Mouse (Mus musculus): ENCODE data around the gene Secisbp2l. TPM values are rescaled to one million over a fixed set of nuclear protein-coding genes. Genes with fewer than 3 reads are reported as not detected.

Secisbp2l gene
- total and polyA plus RNA-seq, 2 experiments from 2014 or later: 10.5 to 44.3 TPM

- Histone ChIP-seq H3K4me3 (ENCODE audit: low read depth, low read length) (no peak overlapping the region), H3K4me2 (ENCODE audit: low read depth, low read length) (no peak overlapping the region), H3K4me1 (ENCODE audit: control insufficient read depth, insufficient read depth) (no peaks in the 10 kb centered on the region; the same call in 1 of the 2 replicates), H3K9ac (replicated peaks; ENCODE audit: low read depth, low read length) (no peak overlapping the region), H3K36me3 (replicated peaks; ENCODE audit: control insufficient read depth, insufficient read depth, low read length) (no peaks in the 10 kb centered on the region), H3K27ac (ENCODE audit: low read depth) (no peak overlapping the region), H3K9me3 (replicated peaks; ENCODE audit: control insufficient read depth, low read length) (no peaks in the 10 kb centered on the region), H3K27me3 (ENCODE audit: control insufficient read depth, insufficient read depth, low read length) (no peaks in the 10 kb centered on the region)
- DNase-seq (ENCODE audit: low spot score) (no peak), ATAC-seq (ENCODE audit: insufficient read depth, low read depth) (no peak)
- TF ChIP-seq CTCF (IDR thresholded peaks at IDR 0.05; ENCODE audit: low read depth): no peak
Measured at GRCm38 (mm10) chr2:125797872-125798271, 15.2 kb upstream of the Secisbp2l start.

GRCm38 (mm10) chr2:125795118-125795517 is 12.4 kb upstream of the Secisbp2l start:
- 68% methylated on average over 2 of the region's 2 CpGs for WGBS
- TF ChIP-seq EP300 (IDR thresholded peaks at IDR 0.05; ENCODE audit: low read depth): no peak
- no peak for TF ChIP-seq CTCF (IDR thresholded peaks at IDR 0.05; ENCODE audit: low read depth)
- Histone ChIP-seq H3K36me3 (replicated peaks; ENCODE audit: control insufficient read depth, insufficient read depth, low read length) (no peaks in the 10 kb centered on the region), H3K4me2 (ENCODE audit: low read depth, low read length) (no peak overlapping the region), H3K27ac (ENCODE audit: low read depth) (no peak overlapping the region), H3K4me1 (ENCODE audit: control insufficient read depth, insufficient read depth) (peaks cover 5% of the 10 kb centered on the region; the same call in 1 of the 2 replicates), H3K4me3 (ENCODE audit: low read depth, low read length) (no peak overlapping the region), H3K9me3 (replicated peaks; ENCODE audit: control insufficient read depth, low read length) (no peaks in the 10 kb centered on the region), H3K27me3 (ENCODE audit: control insufficient read depth, insufficient read depth, low read length) (no peaks in the 10 kb centered on the region), H3K9ac (replicated peaks; ENCODE audit: low read depth, low read length) (no peak overlapping the region)
- ATAC-seq (ENCODE audit: insufficient read depth, low read depth) (no peak), DNase-seq (ENCODE audit: low spot score) (no peak)

- Histone ChIP-seq H3K4me2 (ENCODE audit: low read depth, low read length) (no peak overlapping the region), H3K4me3 (ENCODE audit: low read depth, low read length) (no peak overlapping the region), H3K27ac (ENCODE audit: low read depth) (no peak overlapping the region), H3K4me1 (ENCODE audit: control insufficient read depth, insufficient read depth) (peaks cover 5% of the 10 kb centered on the region; the same call in 1 of the 2 replicates), H3K36me3 (replicated peaks; ENCODE audit: control insufficient read depth, insufficient read depth, low read length) (no peaks in the 10 kb centered on the region), H3K9me3 (replicated peaks; ENCODE audit: control insufficient read depth, low read length) (no peaks in the 10 kb centered on the region), H3K27me3 (ENCODE audit: control insufficient read depth, insufficient read depth, low read length) (no peaks in the 10 kb centered on the region), H3K9ac (replicated peaks; ENCODE audit: low read depth, low read length) (no peak overlapping the region)
- no peak for DNase-seq (ENCODE audit: low spot score)
- no peak for TF ChIP-seq CTCF (IDR thresholded peaks at IDR 0.05; ENCODE audit: low read depth)
- ATAC-seq (ENCODE audit: insufficient read depth, low read depth): no peak
- 74% methylated on average over 2 of the region's 2 CpGs for WGBS
Measured at GRCm38 (mm10) chr2:125794166-125794565, 11.5 kb upstream of the Secisbp2l start.

- H3K4me2 ChIP-seq (ENCODE audit: low read depth, low read length): no peak overlapping the region
- H3K27me3 ChIP-seq (ENCODE audit: control insufficient read depth, insufficient read depth, low read length): no peaks in the 10 kb centered on the region
- peaks cover 12% of the 10 kb centered on the region for H3K4me1 ChIP-seq (ENCODE audit: control insufficient read depth, insufficient read depth)
- TF ChIP-seq EP300 (IDR thresholded peaks at IDR 0.05; ENCODE audit: low read depth) (no peak), CTCF (IDR thresholded peaks at IDR 0.05; ENCODE audit: low read depth) (no peak)
- no peak overlapping the region for H3K9ac ChIP-seq (replicated peaks; ENCODE audit: low read depth, low read length)
- 52% methylated on average over 11 of the region's 11 CpGs for WGBS
- no peak overlapping the region for H3K27ac ChIP-seq (ENCODE audit: low read depth)
- no peaks in the 10 kb centered on the region for H3K36me3 ChIP-seq (replicated peaks; ENCODE audit: control insufficient read depth, insufficient read depth, low read length)
- ATAC-seq (ENCODE audit: insufficient read depth, low read depth): no peak
- no peaks in the 10 kb centered on the region for H3K9me3 ChIP-seq (replicated peaks; ENCODE audit: control insufficient read depth, low read length)
- DNase-seq (ENCODE audit: low spot score): no peak
- H3K4me3 ChIP-seq (ENCODE audit: low read depth, low read length): no peak overlapping the region
Measured at GRCm38 (mm10) chr2:125792879-125793261, 10.2 kb upstream of the Secisbp2l start.

- H3K9me3 ChIP-seq (replicated peaks; ENCODE audit: control insufficient read depth, low read length): no peaks in the 10 kb centered on the region
- peaks cover 17% of the 10 kb centered on the region for H3K4me1 ChIP-seq (ENCODE audit: control insufficient read depth, insufficient read depth)
- H3K27me3 ChIP-seq (ENCODE audit: control insufficient read depth, insufficient read depth, low read length): no peaks in the 10 kb centered on the region
- no peak for DNase-seq (ENCODE audit: low spot score)
- 64% methylated on average over 2 of the region's 2 CpGs for WGBS
- ATAC-seq (ENCODE audit: insufficient read depth, low read depth): no peak
- H3K4me2 ChIP-seq (ENCODE audit: low read depth, low read length): no peak overlapping the region; the same call in 1 of the 2 replicates
- H3K36me3 ChIP-seq (replicated peaks; ENCODE audit: control insufficient read depth, insufficient read depth, low read length): no peaks in the 10 kb centered on the region
- no peak overlapping the region for H3K9ac ChIP-seq (replicated peaks; ENCODE audit: low read depth, low read length)
- TF ChIP-seq EP300 (IDR thresholded peaks at IDR 0.05; ENCODE audit: low read depth) (no peak), CTCF (IDR thresholded peaks at IDR 0.05; ENCODE audit: low read depth) (no peak)
- no peak overlapping the region for H3K4me3 ChIP-seq (ENCODE audit: low read depth, low read length)
- no peak overlapping the region for H3K27ac ChIP-seq (ENCODE audit: low read depth)
Measured at GRCm38 (mm10) chr2:125792144-125792878, 9.6 kb upstream of the Secisbp2l start.

- TF ChIP-seq EP300 (IDR thresholded peaks at IDR 0.05; ENCODE audit: low read depth) (no peak), CTCF (IDR thresholded peaks at IDR 0.05; ENCODE audit: low read depth) (no peak)
- Histone ChIP-seq H3K36me3 (replicated peaks; ENCODE audit: control insufficient read depth, insufficient read depth, low read length) (no peaks in the 10 kb centered on the region), H3K4me2 (ENCODE audit: low read depth, low read length) (no peak overlapping the region), H3K4me1 (ENCODE audit: control insufficient read depth, insufficient read depth) (peaks cover 18% of the 10 kb centered on the region), H3K27ac (ENCODE audit: low read depth) (no peak overlapping the region), H3K27me3 (ENCODE audit: control insufficient read depth, insufficient read depth, low read length) (no peaks in the 10 kb centered on the region), H3K4me3 (ENCODE audit: low read depth, low read length) (no peak overlapping the region), H3K9ac (replicated peaks; ENCODE audit: low read depth, low read length) (no peak overlapping the region), H3K9me3 (replicated peaks; ENCODE audit: control insufficient read depth, low read length) (no peaks in the 10 kb centered on the region)
- no peak for DNase-seq (ENCODE audit: low spot score)
- no peak for ATAC-seq (ENCODE audit: insufficient read depth, low read depth)
- WGBS: 65% methylated on average over 7 of the region's 7 CpGs
Measured at GRCm38 (mm10) chr2:125791485-125791885, 8.8 kb upstream of the Secisbp2l start.

Data from heart, postnatal 0 days (tissue).